26 mouse cellular contexts compared by ENCODE assay signal in genomic region chr13:33830751-33831150, GRCm38 (mm10). TPM values are rescaled to one million over a fixed set of nuclear protein-coding genes. Genes with fewer than 3 reads are reported as not detected.
"Had no signal": no experiment of that assay in that cellular context is flagged by ENCODE, and none has a peak within 500 bp of the region (broad histone marks: within the 10 kb centered on the region; RNA-seq: fewer than 3 reads in every experiment).

No protein-coding gene starts in this region.

- H3K9ac ChIP-seq: neural tube, embryonic 12.5 days; neural tube, embryonic 13.5 days; neural tube, embryonic 15.5 days; stomach, embryonic 15.5 days had no signal

- H3K4me3 ChIP-seq: neural tube, embryonic 12.5 days; neural tube, embryonic 13.5 days; neural tube, embryonic 15.5 days; stomach, embryonic 15.5 days had no signal

- H3K4me2 ChIP-seq: neural tube, embryonic 12.5 days; neural tube, embryonic 13.5 days; neural tube, embryonic 15.5 days; stomach, embryonic 15.5 days had no signal

- H3K36me3 ChIP-seq: neural tube, embryonic 12.5 days; neural tube, embryonic 13.5 days; neural tube, embryonic 15.5 days; stomach, embryonic 15.5 days had no signal

- H3K27me3 ChIP-seq: neural tube, embryonic 12.5 days; neural tube, embryonic 13.5 days; neural tube, embryonic 15.5 days; stomach, embryonic 15.5 days had no signal

- H3K9me3 ChIP-seq: neural tube, embryonic 13.5 days; neural tube, embryonic 15.5 days; stomach, embryonic 15.5 days had no signal

- H3K27ac ChIP-seq: neural tube, embryonic 12.5 days; neural tube, embryonic 13.5 days; neural tube, embryonic 15.5 days; stomach, embryonic 15.5 days; stomach, postnatal 0 days had no signal

- H3K4me1 ChIP-seq: neural tube, embryonic 12.5 days; neural tube, embryonic 13.5 days; neural tube, embryonic 15.5 days; stomach, embryonic 15.5 days had no signal

- DNase-seq: retina, postnatal 1 day; right cerebral cortex, adult 18-20 months; right cerebral cortex, postnatal 14 days; right cerebral cortex, postnatal 25 days; right cerebral cortex, postnatal 4 days; spleen, adult 18-20 months; thymus, adult 18-20 months; thymus, adult 2 months; thymus, postnatal 14 days; thymus, postnatal 25 days; thymus, postnatal 36 days; thymus, postnatal 4 days had no signal

RNA-seq across cellular contexts. Expression of gene Serpinb6e, which starts 12.5 kb away (rescaled TPM):
- total RNA-seq: neutrophil, adult 5-6 weeks had no signal
- polyA plus RNA-seq: neural tube, embryonic 12.5 days; neural tube, embryonic 13.5 days; neural tube, embryonic 14.5 days; neural tube, embryonic 15.5 days; small intestine, adult 2 months; spleen, adult 2 months; stomach, embryonic 14.5 days; stomach, embryonic 15.5 days; stomach, embryonic 16.5 days; stomach, postnatal 0 days; testis, adult 2 months; thymus, adult 2 months; thymus, postnatal 0 days; urinary bladder, adult 2 months had no signal
